Mouse (Mus musculus) neural tube, embryonic 11.5 days (tissue): ENCODE measurements at regions not wholly inside any gene's neighbourhood (a gene's known extent, or its start where the extent isn't known, plus 50 kb on each side); places are given as distances from the start of the nearest gene placed in this dataset.
A peak's percentile ranks its signal among the peaks of the same experiment; 100 is the strongest.

Experiments used
- ATAC-seq: fragments of 200-750 bp; cut with Nextera tagmentation; 2 replicates; pipeline ENCODE4 v1.8.0; 2017; ENCODE audit warnings: moderate number of reproducible peaks, mild to moderate bottlenecking, moderate TSS enrichment, moderate library complexity; ENCODE audit not compliant: insufficient read depth, low FRiP score, low TSS enrichment
- DNase-seq: peaks from one replicate; pipeline ENCODE4 v3.0.0-alpha.2; 2015; ENCODE audit warnings: low spot score
- H3K27ac ChIP-seq: fragments of 300-500 bp; sonication (generic); 2 replicates; pipeline ENCODE4 v1.5.1; 2014; ENCODE audit warnings: low read depth, mild to moderate bottlenecking, low read length
- H3K27me3 ChIP-seq: fragments of 300-500 bp; sonication (generic); 2 replicates; pipeline ENCODE4 v1.6.1; 2014; ENCODE audit warnings: mild to moderate bottlenecking, low read length, mixed read lengths; ENCODE audit not compliant: control insufficient read depth, insufficient read depth
- H3K36me3 ChIP-seq: fragments of 300-500 bp; sonication (generic); 2 replicates; pipeline ENCODE4 v1.6.1; 2014; ENCODE audit warnings: mild to moderate bottlenecking, low read length, moderate library complexity, mixed read lengths; ENCODE audit not compliant: control insufficient read depth, insufficient read depth
- H3K4me1 ChIP-seq: fragments of 300-500 bp; sonication (generic); 2 replicates; pipeline ENCODE4 v1.6.1; 2014; ENCODE audit warnings: low read length, mixed read lengths; ENCODE audit not compliant: control insufficient read depth, insufficient read depth
- H3K4me2 ChIP-seq: fragments of 300-500 bp; sonication (generic); 2 replicates; pipeline ENCODE4 v1.6.1; 2014; ENCODE audit warnings: low read depth, mild to moderate bottlenecking, moderate library complexity
- H3K4me3 ChIP-seq: fragments of 300-500 bp; sonication (generic); 2 replicates; pipeline ENCODE4 v1.5.1; 2014; ENCODE audit warnings: low read depth, low read length
- H3K9ac ChIP-seq: fragments of 300-500 bp; sonication (generic); 2 replicates; pipeline ENCODE4 v1.6.1; 2014; ENCODE audit warnings: mild to moderate bottlenecking, low read length
- H3K9me3 ChIP-seq: fragments of 300-500 bp; sonication (generic); 2 replicates; pipeline ENCODE4 v1.6.1; 2016; ENCODE audit warnings: low read length; ENCODE audit not compliant: control insufficient read depth
- WGBS: fragments of 180-500 bp; shearing (Covaris S2); extraction: QIAGEN DNeasy Blood & Tissue Kit; methylation state at CpG from one replicate; pipeline ENCODE4 v1.1.7; 2014; 5-methylcytosine and 5-hydroxymethylcytosine counted together

GRCm38 (mm10) chr15:61098519-61098918, 175.7 kb upstream of the A1bg start:
- Histone ChIP-seq H3K9me3 (no peaks in the 10 kb centered on the region), H3K4me2 (no peak overlapping the region), H3K27ac (no peak overlapping the region), H3K36me3 (no peaks in the 10 kb centered on the region), H3K4me3 (no peak overlapping the region), H3K4me1 (0 out of 2 replicates have a peak, but pooled peaks cover 3% of the 10 kb centered on the region), H3K27me3 (no peaks in the 10 kb centered on the region), H3K9ac (no peak overlapping the region)
- ATAC-seq, result no peak
- no peak for DNase-seq

- H3K4me1 ChIP-seq, result no peaks in the 10 kb centered on the region
- H3K36me3 ChIP-seq, result no peaks in the 10 kb centered on the region
- no peaks in the 10 kb centered on the region for H3K9me3 ChIP-seq
- H3K27me3 ChIP-seq, result no peaks in the 10 kb centered on the region
- no peak overlapping the region for H3K4me3 ChIP-seq
- ATAC-seq (no peak), DNase-seq (peak; percentile 24)
- no peak overlapping the region for H3K9ac ChIP-seq
- H3K4me2 ChIP-seq, result no peak overlapping the region
- no peak overlapping the region for H3K27ac ChIP-seq
- 65% methylated on average over 3 of the region's 3 CpGs for WGBS
Observed at GRCm38 (mm10) chr15:61096021-61096781, 173.4 kb upstream of the A1bg start.

DNA sequence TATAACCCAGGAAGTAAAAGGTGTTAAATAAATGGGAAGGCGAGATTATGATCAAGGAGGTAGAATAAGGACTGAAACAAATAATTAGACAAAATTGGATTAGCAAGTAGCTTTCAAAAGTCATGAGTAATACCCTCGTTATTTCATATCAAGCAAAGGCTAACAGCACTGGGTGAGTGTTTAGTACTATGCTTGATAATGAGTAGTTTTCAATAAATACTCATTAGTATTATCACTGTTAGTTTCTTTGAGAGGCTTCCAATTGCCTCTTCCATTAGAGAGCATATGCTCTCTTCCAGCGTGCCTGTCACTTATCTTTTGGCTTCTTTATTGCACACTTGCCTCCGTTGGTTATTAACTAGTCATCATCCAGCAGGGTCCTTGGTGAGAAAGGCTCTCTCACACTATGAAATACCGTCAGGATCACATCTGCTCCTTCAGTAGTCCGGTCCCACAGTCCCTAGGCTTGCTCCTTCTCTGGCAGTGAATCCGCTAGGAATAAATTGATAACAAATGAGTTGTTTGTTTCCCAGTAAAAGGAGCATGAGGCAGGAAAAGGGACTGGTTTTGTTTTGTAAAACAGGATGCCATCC, 132.3 kb upstream of the A1bg start:
- H3K4me3 ChIP-seq, result no peak overlapping the region
- 57% methylated on average over 7 of the region's 7 CpGs for WGBS
- no peaks in the 10 kb centered on the region for H3K36me3 ChIP-seq
- ATAC-seq (no peak), DNase-seq (no peak)
- no peak overlapping the region for H3K9ac ChIP-seq
- H3K4me1 ChIP-seq, result no peaks in the 10 kb centered on the region
- no peaks in the 10 kb centered on the region for H3K27me3 ChIP-seq
- H3K27ac ChIP-seq, result no peak overlapping the region
- H3K9me3 ChIP-seq, result no peaks in the 10 kb centered on the region
- no peak overlapping the region for H3K4me2 ChIP-seq

DNA sequence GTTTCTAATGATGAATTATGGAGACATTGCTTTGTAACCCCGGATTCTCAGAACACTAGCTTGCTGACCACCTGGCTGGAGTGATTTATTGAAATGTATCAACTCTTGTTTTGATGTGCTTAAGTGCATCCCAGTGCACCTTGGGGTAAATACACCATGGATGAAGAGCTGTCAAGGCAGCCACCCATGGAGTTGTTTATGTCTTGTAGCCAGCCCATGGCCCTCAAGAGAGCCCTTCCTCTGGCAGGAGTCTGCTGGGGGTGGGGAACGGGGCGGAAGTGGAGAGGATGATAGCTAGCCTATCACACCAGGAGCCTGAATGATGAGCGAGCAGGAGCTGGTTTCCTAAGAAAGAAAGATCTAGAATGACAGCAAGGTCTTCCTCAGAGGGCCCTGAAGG, 128.6 kb upstream of the A1bg start:
- Histone ChIP-seq H3K4me2 (no peak overlapping the region), H3K36me3 (no peaks in the 10 kb centered on the region), H3K27ac (no peak overlapping the region), H3K4me1 (no peaks in the 10 kb centered on the region), H3K9me3 (no peaks in the 10 kb centered on the region), H3K4me3 (no peak overlapping the region), H3K27me3 (no peaks in the 10 kb centered on the region), H3K9ac (no peak overlapping the region)
- ATAC-seq, result peak; percentile 45; the same call in 1 of the 2 replicates
- 44% methylated on average over 4 of the region's 4 CpGs for WGBS
- DNase-seq, result peak; percentile 24

GRCm38 (mm10) chr15:61009509-61009908, 86.7 kb upstream of the A1bg start:
- Histone ChIP-seq H3K27me3 (no peaks in the 10 kb centered on the region), H3K4me3 (no peak overlapping the region), H3K36me3 (no peaks in the 10 kb centered on the region), H3K9ac (no peak overlapping the region), H3K9me3 (no peaks in the 10 kb centered on the region), H3K4me1 (no peaks in the 10 kb centered on the region), H3K27ac (no peak overlapping the region), H3K4me2 (no peak overlapping the region)
- DNase-seq (no peak), ATAC-seq (0 out of 2 replicates have a peak, but pooled peaks have one; percentile 31)
- 67% methylated on average over 3 of the region's 3 CpGs for WGBS

DNA sequence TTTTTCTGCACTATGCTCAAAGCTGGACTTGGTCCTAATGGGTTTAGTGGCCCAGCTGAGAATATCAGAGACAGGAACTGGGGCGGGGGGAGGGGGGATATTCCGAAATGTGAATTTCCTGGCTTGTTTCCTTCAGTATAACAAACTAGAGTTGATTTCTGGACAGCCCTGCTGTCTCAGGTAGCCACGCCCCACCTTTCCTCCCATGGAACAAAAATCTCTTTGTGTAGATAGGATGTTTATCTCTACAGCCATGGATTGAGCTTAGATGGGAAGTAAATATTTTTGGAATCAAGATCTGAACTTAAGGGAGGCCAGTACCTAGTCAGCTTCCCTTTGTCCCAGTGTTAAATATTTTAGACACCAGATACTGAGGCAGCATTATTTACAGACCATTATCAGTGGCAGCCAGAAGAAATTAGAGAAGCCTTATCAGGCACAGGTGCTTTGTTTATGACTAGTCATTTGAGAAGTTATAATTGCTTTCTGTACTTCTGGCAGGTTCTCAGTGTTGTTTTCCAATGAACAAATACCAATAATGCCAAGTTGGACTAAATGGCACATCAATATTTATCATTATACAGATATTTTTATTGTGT, 84.7 kb upstream of the A1bg start:
- H3K4me2 ChIP-seq, result no peak overlapping the region
- no peaks in the 10 kb centered on the region for H3K36me3 ChIP-seq
- H3K27me3 ChIP-seq, result no peaks in the 10 kb centered on the region
- no peak overlapping the region for H3K27ac ChIP-seq
- ATAC-seq (no peak), DNase-seq (no peak)
- WGBS, result 89% methylated on average over 3 of the region's 3 CpGs
- H3K9me3 ChIP-seq, result no peaks in the 10 kb centered on the region
- H3K4me1 ChIP-seq, result no peaks in the 10 kb centered on the region
- H3K9ac ChIP-seq, result no peak overlapping the region
- no peak overlapping the region for H3K4me3 ChIP-seq

DNA sequence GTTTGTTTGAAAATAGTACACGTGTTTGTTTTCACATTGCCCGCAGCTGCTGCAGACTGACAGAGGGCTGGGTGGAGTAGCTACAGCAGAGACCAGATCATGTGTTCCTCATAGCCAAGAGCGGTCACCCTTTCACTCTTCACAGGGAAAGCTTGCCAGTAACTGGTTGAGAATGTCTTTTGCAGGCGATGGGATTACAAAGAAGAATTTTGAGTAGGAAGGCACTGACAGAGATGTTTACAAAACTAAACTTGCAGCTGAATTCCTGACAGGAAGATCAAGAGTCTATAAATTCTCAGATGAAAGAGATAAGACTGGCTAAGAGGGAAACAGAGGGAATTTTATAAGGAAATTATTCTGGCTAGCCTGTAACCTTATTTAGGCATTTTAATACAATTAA, 83.8 kb upstream of the A1bg start:
- Histone ChIP-seq H3K4me1 (no peaks in the 10 kb centered on the region), H3K36me3 (no peaks in the 10 kb centered on the region), H3K9me3 (no peaks in the 10 kb centered on the region), H3K27ac (no peak overlapping the region), H3K27me3 (no peaks in the 10 kb centered on the region), H3K4me2 (no peak overlapping the region), H3K4me3 (no peak overlapping the region), H3K9ac (no peak overlapping the region)
- DNase-seq (no peak), ATAC-seq (no peak)
- 82% methylated on average over 4 of the region's 4 CpGs for WGBS

- H3K4me1 ChIP-seq, result no peaks in the 10 kb centered on the region
- DNase-seq (no peak), ATAC-seq (no peak)
- 87% methylated on average over 4 of the region's 4 CpGs for WGBS
- H3K4me2 ChIP-seq, result no peak overlapping the region
- no peaks in the 10 kb centered on the region for H3K9me3 ChIP-seq
- H3K36me3 ChIP-seq, result no peaks in the 10 kb centered on the region
- no peaks in the 10 kb centered on the region for H3K27me3 ChIP-seq
- no peak overlapping the region for H3K4me3 ChIP-seq
- no peak overlapping the region for H3K27ac ChIP-seq
- H3K9ac ChIP-seq, result no peak overlapping the region
Observed at GRCm38 (mm10) chr15:60993971-60994690, 71.3 kb upstream of the A1bg start.
